Comparison of ENCODE assay signal across 8 mouse cellular contexts in genomic region chr10:40349631-40350177, GRCm38 (mm10). TPM values are rescaled to one million over a fixed set of nuclear protein-coding genes. Genes with fewer than 3 reads are reported as not detected.
DNase-seq lines count a peak whose midpoint lies in the region; ATAC-seq lines count a peak whose summit lies in the region.

No protein-coding gene starts in this region.

- H3K4me1 ChIP-seq in limb, embryonic 15.5 days: peaks cover 14% of the 10 kb centered on the region
- peaks cover 20% of the 10 kb centered on the region for H3K4me1 ChIP-seq in midbrain, embryonic 16.5 days (ENCODE audit: control insufficient read depth, insufficient read depth, low read length)
- H3K4me1 ChIP-seq in stomach, embryonic 16.5 days (ENCODE audit: control insufficient read depth, insufficient read depth, low read length): peaks cover 7% of the 10 kb centered on the region; the same call in 1 of the 2 replicates

- peak overlapping the region; percentile 91 for H3K4me3 ChIP-seq in limb, embryonic 15.5 days
- peak overlapping the region; percentile 95 for H3K4me3 ChIP-seq in midbrain, embryonic 16.5 days (ENCODE audit: low read depth, low read length)
- peak overlapping the region; percentile 74 for H3K4me3 ChIP-seq in stomach, embryonic 16.5 days (replicated peaks; ENCODE audit: low read length)

- H3K27me3 ChIP-seq in limb, embryonic 15.5 days: no peaks in the 10 kb centered on the region
- no peaks in the 10 kb centered on the region for H3K27me3 ChIP-seq in midbrain, embryonic 16.5 days (ENCODE audit: control insufficient read depth, insufficient read depth, low read depth, low read length)
- H3K27me3 ChIP-seq in stomach, embryonic 16.5 days (ENCODE audit: control insufficient read depth, insufficient read depth, low read length): no peaks in the 10 kb centered on the region

- WGBS in limb, embryonic 15.5 days: under 1% methylated on average over 61 of the region's 62 CpGs
- under 1% methylated on average over 62 of the region's 62 CpGs for WGBS in midbrain, embryonic 16.5 days
- WGBS in stomach, embryonic 16.5 days: under 1% methylated on average over 62 of the region's 62 CpGs

- H3K9ac ChIP-seq in limb, embryonic 15.5 days: peak overlapping the region; percentile 80
- peak overlapping the region; percentile 83 for H3K9ac ChIP-seq in midbrain, embryonic 16.5 days (ENCODE audit: low read depth, low read length)
- H3K9ac ChIP-seq in stomach, embryonic 16.5 days (ENCODE audit: low read length): peak overlapping the region; percentile 92

- peak overlapping the region; percentile 96 for H3K27ac ChIP-seq in limb, embryonic 15.5 days
- H3K27ac ChIP-seq in midbrain, embryonic 16.5 days (ENCODE audit: low read length): peak overlapping the region; percentile 91
- H3K27ac ChIP-seq in stomach, embryonic 16.5 days (ENCODE audit: low read length): peak overlapping the region; percentile 95

- DNase-seq in left cerebral cortex, adult 18-20 months (ENCODE audit: low spot score in 2 of 2): peak; percentile 36 to 44
- no peak for DNase-seq in left cerebral cortex, adult 11 months (ENCODE audit: low spot score)
- DNase-seq in c-Kit-positive CD71-positive TER-119-positive erythroid progenitor cells, embryonic 14.5 days (ENCODE audit: low spot score): peak; percentile 34
- DNase-seq in gastrocnemius, postnatal 14 days: peak; percentile 61
- DNase-seq in induced T-regulatory cell, adult 2 months (ENCODE audit: low read depth): peak; percentile 69

- H3K4me2 ChIP-seq in limb, embryonic 15.5 days: peak overlapping the region; percentile 72
- peak overlapping the region; percentile 79 for H3K4me2 ChIP-seq in midbrain, embryonic 16.5 days (ENCODE audit: low read length)
- H3K4me2 ChIP-seq in stomach, embryonic 16.5 days (ENCODE audit: low read depth, low read length): peak overlapping the region; percentile 75

- peak; percentile 19; the same call in 1 of the 2 replicates for ATAC-seq in limb, embryonic 15.5 days (ENCODE audit: insufficient number of reproducible peaks, low FRiP score, low TSS enrichment, low read depth)
- ATAC-seq in midbrain, embryonic 16.5 days: peak; percentile 47
- peak; percentile 21 for ATAC-seq in stomach, embryonic 16.5 days (ENCODE audit: insufficient read depth, low FRiP score)

- no peaks in the 10 kb centered on the region for H3K36me3 ChIP-seq in limb, embryonic 15.5 days
- H3K36me3 ChIP-seq in midbrain, embryonic 16.5 days (ENCODE audit: control insufficient read depth, insufficient read depth, low read length): no peaks in the 10 kb centered on the region
- no peaks in the 10 kb centered on the region for H3K36me3 ChIP-seq in stomach, embryonic 16.5 days (ENCODE audit: control insufficient read depth, insufficient read depth, low read length)

- H3K9me3 ChIP-seq in limb, embryonic 15.5 days: no peaks in the 10 kb centered on the region
- H3K9me3 ChIP-seq in midbrain, embryonic 16.5 days (replicated peaks; ENCODE audit: control insufficient read depth, low read length, poor library complexity, severe bottlenecking): no peaks in the 10 kb centered on the region
- no peaks in the 10 kb centered on the region for H3K9me3 ChIP-seq in stomach, embryonic 16.5 days (replicated peaks; ENCODE audit: control insufficient read depth, low read length)

- intact Hi-C loops in gastrocnemius, postnatal 14 days (cut with DNase I; ENCODE audit: low total_unique reads): no loop called here

RNA-seq across cellular contexts. Expression of gene Cdk19, which starts 10.3 kb away (rescaled TPM):
- total RNA-seq in left cerebral cortex, adult 18-20 months (2021): 10 to 100 TPM; 47.5 to 49.0 TPM
- total RNA-seq in gastrocnemius, postnatal 14 days (2021): 1 to 10 TPM; 5.4 to 6.4 TPM
- polyA plus RNA-seq in limb, embryonic 15.5 days (2015; fragmentation: Nextera tagmentation; extraction: Ambion mirVana): 8.1 and 10.2 TPM in 2 replicates
- 7.2 and 7.7 TPM in 2 replicates for polyA plus RNA-seq in midbrain, embryonic 16.5 days (2015; fragmentation: Nextera tagmentation; extraction: Ambion mirVana)
- polyA plus RNA-seq in stomach, embryonic 16.5 days (2015; fragmentation: Nextera tagmentation; extraction: Ambion mirVana): 7.8 and 8.4 TPM in 2 replicates

RNA-seq across cellular contexts. Expression of gene Amd1, which starts 47.7 kb away (rescaled TPM):
- 10 to 100 TPM; 88.6 to 92.4 TPM for total RNA-seq in left cerebral cortex, adult 18-20 months (2021)
- total RNA-seq in gastrocnemius, postnatal 14 days (2021): 10 to 100 TPM; 20.7 to 24.8 TPM
- polyA plus RNA-seq in limb, embryonic 15.5 days (2015; fragmentation: Nextera tagmentation; extraction: Ambion mirVana): 45.8 and 46.0 TPM in 2 replicates
- polyA plus RNA-seq in midbrain, embryonic 16.5 days (2015; fragmentation: Nextera tagmentation; extraction: Ambion mirVana): 40.8 and 41.9 TPM in 2 replicates
- 63.0 and 64.7 TPM in 2 replicates for polyA plus RNA-seq in stomach, embryonic 16.5 days (2015; fragmentation: Nextera tagmentation; extraction: Ambion mirVana)
